Mouse (Mus musculus): Measurements from ENCODE around the gene Pfpl.

- TF ChIP-seq CTCF (IDR thresholded peaks at IDR 0.05; ENCODE audit: extremely low read depth, insufficient read depth, insufficient read length, insufficient replicate concordance) (no peak), POLR2A (IDR thresholded peaks at IDR 0.05; ENCODE audit: low read depth, low read length) (no peak)
Measured at GRCm38 (mm10) chr19:12413737-12414136, 14.0 kb upstream of the Pfpl start.

Measured in spleen, adult 2 months (tissue).